21 mouse cellular contexts compared by ENCODE assay signal in genomic region chr8:77479995-77480394, GRCm38 (mm10).
"Had no signal": no experiment of that assay in that cellular context is flagged by ENCODE, and none has a peak within 500 bp of the region (broad histone marks: within the 10 kb centered on the region; RNA-seq: fewer than 3 reads in every experiment).

No protein-coding gene starts in this region.

- H3K36me3 ChIP-seq: kidney, embryonic 15.5 days; liver, embryonic 15.5 days; lung, embryonic 15.5 days; midbrain, embryonic 10.5 days; midbrain, embryonic 13.5 days; neural tube, embryonic 13.5 days; stomach, embryonic 15.5 days had no signal

- H3K9me3 ChIP-seq: kidney, embryonic 15.5 days; liver, embryonic 15.5 days; lung, embryonic 15.5 days; megakaryocyte, embryonic 14.5 days; midbrain, embryonic 10.5 days; midbrain, embryonic 13.5 days; neural tube, embryonic 13.5 days; stomach, embryonic 15.5 days had no signal

- H3K27me3 ChIP-seq: kidney, embryonic 15.5 days; liver, embryonic 15.5 days; lung, embryonic 15.5 days; megakaryocyte, embryonic 14.5 days; midbrain, embryonic 13.5 days; neural tube, embryonic 13.5 days; stomach, embryonic 15.5 days had no signal

- ATAC-seq: midbrain, embryonic 13.5 days; midbrain, embryonic 16.5 days had no signal

- H3K9ac ChIP-seq: kidney, embryonic 15.5 days; liver, embryonic 15.5 days; lung, embryonic 15.5 days; midbrain, embryonic 13.5 days; neural tube, embryonic 13.5 days; stomach, embryonic 15.5 days had no signal

- H3K4me3 ChIP-seq: kidney, embryonic 15.5 days; left cerebral cortex, adult 2 months; liver, embryonic 15.5 days; lung, embryonic 15.5 days; midbrain, embryonic 10.5 days; midbrain, embryonic 13.5 days; myocyte; neural tube, embryonic 13.5 days; stomach, embryonic 15.5 days had no signal

- H3K4me2 ChIP-seq: kidney, embryonic 15.5 days; liver, embryonic 15.5 days; lung, embryonic 15.5 days; midbrain, embryonic 13.5 days; neural tube, embryonic 13.5 days; stomach, embryonic 15.5 days had no signal

- H3K27ac ChIP-seq: left cerebral cortex, adult 2 months; midbrain, embryonic 10.5 days; midbrain, embryonic 13.5 days; neural tube, embryonic 13.5 days had no signal

- H3K4me1 ChIP-seq: midbrain, embryonic 13.5 days; neural tube, embryonic 13.5 days had no signal

- DNase-seq: kidney, postnatal 10 days; kidney, postnatal 36 days; layer of hippocampus, postnatal 36 days; lung, adult 18-20 months; lung, postnatal 10 days; lung, postnatal 36 days; retina, postnatal 1 day; right cerebral cortex, postnatal 25 days; spleen, adult 18-20 months; thymus, postnatal 25 days had no signal
